Mouse (Mus musculus) thymus, adult 2 months (tissue): ENCODE measurements at regions not wholly inside any gene's neighbourhood (a gene's known extent, or its start where the extent isn't known, plus 50 kb on each side); places are given as distances from the start of the nearest gene placed in this dataset.

Experiments
- CTCF ChIP-seq: fragments of 200-500 bp; IDR thresholded peaks from 2 replicates; pipeline ENCODE4 v1.5.1; 2012; ENCODE audit warnings: mild to moderate bottlenecking, control low read depth, low read length, moderate library complexity, borderline replicate concordance; ENCODE audit not compliant: control insufficient read depth, poor library complexity, insufficient read depth; ENCODE audit errors: extremely low read depth
- POLR2A ChIP-seq: fragments of 200-500 bp; IDR thresholded peaks from 2 replicates; pipeline ENCODE4 v1.6.1; 2012; ENCODE audit warnings: mild to moderate bottlenecking, low read length, control low read depth, moderate library complexity; ENCODE audit not compliant: control insufficient read depth, poor library complexity, insufficient read depth; ENCODE audit errors: extremely low read depth

DNA sequence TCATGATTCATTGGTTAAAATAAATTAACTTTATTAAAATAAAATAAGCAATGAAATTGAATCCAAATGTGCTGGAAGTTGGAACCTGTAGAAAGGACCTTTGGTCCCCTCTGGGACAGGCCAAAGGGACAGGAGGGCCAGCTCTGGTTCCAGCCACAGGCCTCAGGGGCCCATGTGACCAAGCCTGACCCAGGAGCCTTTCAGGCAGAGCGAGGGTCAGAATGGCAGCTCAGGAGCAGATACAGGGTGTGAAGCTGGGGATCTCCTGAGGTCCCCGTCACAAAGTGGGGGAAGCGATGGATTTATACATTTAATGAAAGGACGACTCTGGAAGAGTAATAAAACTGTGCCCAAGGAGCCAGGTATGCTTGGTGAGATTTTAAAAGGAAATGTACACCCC, 244.0 kb upstream of the Irx5 start:
- TF ChIP-seq POLR2A: no peak
- no peak for TF ChIP-seq CTCF
